Mouse (Mus musculus) midbrain, embryonic 10.5 days (tissue): ENCODE data around the gene 4931423N10Rik. TPM values are rescaled to one million over a fixed set of nuclear protein-coding genes. Genes with fewer than 3 reads are reported as not detected.
"Not testable (repeated sequence)": the region's sequence is repeated elsewhere in the genome, so short reads cannot be mapped to it uniquely, and the experiment has no call there.

Experiments used
- DNase-seq: peaks from one replicate; pipeline ENCODE4 v3.0.0-alpha.2; 2017; ENCODE audit warnings: low spot score
- H3K27ac ChIP-seq: fragments of 300-500 bp; sonication (generic); replicated peaks from 2 replicates; pipeline ENCODE4 v1.5.1; 2016; ENCODE audit warnings: mild to moderate bottlenecking
- H3K27me3 ChIP-seq: fragments of 300-500 bp; sonication (generic); 2 replicates; pipeline ENCODE4 v1.6.1; 2016; ENCODE audit warnings: low read depth, mild to moderate bottlenecking; ENCODE audit not compliant: poor library complexity, severe bottlenecking
- H3K36me3 ChIP-seq: fragments of 300-500 bp; sonication (generic); 2 replicates; pipeline ENCODE4 v1.6.1; 2016; ENCODE audit warnings: mild to moderate bottlenecking, moderate library complexity
- H3K4me1 ChIP-seq: fragments of 300-500 bp; sonication (generic); 2 replicates; pipeline ENCODE4 v1.6.1; 2016
- H3K4me3 ChIP-seq: fragments of 300-500 bp; sonication (generic); 2 replicates; pipeline ENCODE4 v1.5.1; 2016; ENCODE audit warnings: mild to moderate bottlenecking, moderate library complexity
- H3K9me3 ChIP-seq: fragments of 300-500 bp; sonication (generic); replicated peaks from 2 replicates; pipeline ENCODE4 v1.6.1; 2016; ENCODE audit warnings: mild to moderate bottlenecking
- WGBS: fragments of 180-500 bp; shearing (Covaris S2); methylation state at CpG from one replicate; pipeline ENCODE4 v1.1.7; 2016; 5-methylcytosine and 5-hydroxymethylcytosine counted together
- polyA plus RNA-seq: library from polyadenylated mRNA; unstranded; fragments of >200 nt; fragmentation: Nextera tagmentation; extraction: Ambion mirVana; gene quantifications from 2 replicates; pipeline ENCODE4 v1.2.1, GENCODE M21; 2016

Gene 4931423N10Rik
- polyA plus RNA-seq, result not detected in 2 replicates

DNA sequence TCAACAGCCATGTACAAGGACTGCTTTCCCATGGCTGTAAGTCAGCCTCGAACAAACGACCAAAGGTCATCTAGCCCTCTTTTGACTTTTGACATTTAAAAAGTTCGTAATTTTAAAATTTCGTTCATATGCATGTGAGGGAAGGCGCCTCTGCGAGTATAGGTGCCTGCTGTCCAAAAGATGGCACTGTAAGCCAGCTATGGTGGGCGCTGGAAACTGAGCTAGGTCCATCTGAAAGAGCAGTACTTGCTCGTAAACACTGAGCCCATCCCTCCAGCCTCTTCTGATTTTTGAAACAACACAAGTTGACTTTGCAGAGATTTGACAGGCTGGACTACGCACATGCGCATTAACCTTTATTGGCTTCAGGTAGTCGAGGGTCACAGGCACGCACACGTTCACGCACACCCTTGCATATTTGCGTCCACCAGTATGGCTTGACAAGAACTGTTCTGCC, at the start of gene 4931423N10Rik:
4931423N10Rik (plus strand) TSS at position 407 of the 457 bp plus-strand sequence.
- Histone ChIP-seq H3K9me3 (no peaks in the 10 kb centered on the region), H3K4me1 (peaks cover 4% of the 10 kb centered on the region), H3K27me3 (no peaks in the 10 kb centered on the region), H3K36me3 (no peaks in the 10 kb centered on the region), H3K4me3 (no peak within 1 kb of the TSS), H3K27ac (no peak within 1 kb of the TSS)
- DNase-seq, result no peak
- 81% methylated on average over 15 of the region's 15 CpGs for WGBS

DNA sequence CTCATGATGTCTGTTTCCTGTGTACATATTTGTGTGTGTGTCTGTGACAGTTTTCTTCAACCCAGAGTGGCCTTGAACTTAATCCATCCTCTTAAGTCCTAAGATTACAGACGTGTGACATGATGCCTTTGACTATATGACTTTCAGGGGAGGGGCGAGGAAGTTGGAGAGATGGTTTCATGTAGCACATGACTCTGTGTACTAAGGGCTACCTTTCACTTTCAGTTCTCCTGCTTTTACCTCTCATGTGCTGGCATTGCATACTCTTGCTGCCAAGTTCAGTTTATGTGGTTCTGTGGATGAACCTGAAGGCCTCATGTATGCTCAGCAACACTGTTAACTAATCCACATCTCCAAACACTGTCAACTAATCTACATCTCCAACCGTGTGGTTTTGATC, 35.0 kb upstream of the 4931423N10Rik start:
- Histone ChIP-seq H3K36me3 (peaks cover 94% of the 10 kb centered on the region), H3K27ac (no peak overlapping the region), H3K4me3 (no peak overlapping the region)

DNA sequence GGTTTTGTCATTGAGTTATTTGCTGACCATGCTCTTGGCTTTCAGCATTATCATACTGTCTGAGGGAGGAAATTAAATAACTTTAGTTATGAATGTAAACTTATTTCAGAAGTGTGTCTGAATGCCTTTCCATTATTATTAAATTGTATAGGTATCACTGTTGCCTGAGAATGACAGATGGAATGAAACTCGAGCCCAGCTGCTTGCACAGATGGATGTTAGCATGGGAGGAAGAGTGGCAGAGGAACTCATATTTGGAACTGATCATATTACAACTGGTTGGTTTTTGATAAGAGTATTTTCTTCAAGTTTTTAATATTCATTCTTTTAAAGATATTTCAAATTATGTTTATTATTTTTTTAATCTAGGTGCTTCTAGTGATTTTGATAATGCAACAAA, 12.9 kb upstream of the 4931423N10Rik start:
- H3K27me3 ChIP-seq, result no peaks in the 10 kb centered on the region
- 91% methylated on average over 1 of the region's 1 CpGs for WGBS
- H3K4me3 ChIP-seq, result no peak overlapping the region
- no peaks in the 10 kb centered on the region for H3K9me3 ChIP-seq
- H3K36me3 ChIP-seq, result peaks cover 97% of the 10 kb centered on the region
- no peak for DNase-seq
- H3K27ac ChIP-seq, result no peak overlapping the region
- H3K4me1 ChIP-seq, result no peaks in the 10 kb centered on the region

More for the DNA sequence above, 35.0 kb upstream of the 4931423N10Rik start:
- DNase-seq, result no peak
- 86% methylated on average over 3 of the region's 3 CpGs for WGBS
- no peaks in the 10 kb centered on the region for H3K4me1 ChIP-seq
- no peaks in the 10 kb centered on the region for H3K27me3 ChIP-seq
- H3K9me3 ChIP-seq, result no peaks in the 10 kb centered on the region

DNA sequence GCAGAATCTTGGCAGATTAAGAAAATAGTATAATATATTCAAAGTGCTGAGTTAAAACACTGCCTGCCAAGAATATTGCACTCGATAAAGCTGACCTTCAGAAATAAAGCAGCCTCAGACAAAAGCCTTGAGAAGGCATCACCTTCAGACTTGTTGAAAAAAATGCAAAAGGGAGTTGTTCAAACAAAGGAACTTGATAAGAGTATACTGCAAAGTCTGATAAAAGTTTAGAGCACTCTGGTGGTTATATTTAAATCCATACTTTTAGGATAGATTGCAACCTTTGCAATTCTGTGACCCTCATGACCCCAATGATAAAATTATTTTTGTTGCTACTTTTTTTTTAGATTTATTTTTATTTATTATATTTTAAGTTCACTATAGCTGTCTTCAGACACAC, 6.2 kb upstream of the 4931423N10Rik start:
- Histone ChIP-seq H3K4me1 (peaks cover 4% of the 10 kb centered on the region), H3K27me3 (no peaks in the 10 kb centered on the region), H3K36me3 (peaks cover 44% of the 10 kb centered on the region), H3K27ac (no peak overlapping the region), H3K9me3 (no peaks in the 10 kb centered on the region), H3K4me3 (no peak overlapping the region)
- DNase-seq, result no peak
- 98% methylated on average over 1 of the region's 1 CpGs for WGBS

DNA sequence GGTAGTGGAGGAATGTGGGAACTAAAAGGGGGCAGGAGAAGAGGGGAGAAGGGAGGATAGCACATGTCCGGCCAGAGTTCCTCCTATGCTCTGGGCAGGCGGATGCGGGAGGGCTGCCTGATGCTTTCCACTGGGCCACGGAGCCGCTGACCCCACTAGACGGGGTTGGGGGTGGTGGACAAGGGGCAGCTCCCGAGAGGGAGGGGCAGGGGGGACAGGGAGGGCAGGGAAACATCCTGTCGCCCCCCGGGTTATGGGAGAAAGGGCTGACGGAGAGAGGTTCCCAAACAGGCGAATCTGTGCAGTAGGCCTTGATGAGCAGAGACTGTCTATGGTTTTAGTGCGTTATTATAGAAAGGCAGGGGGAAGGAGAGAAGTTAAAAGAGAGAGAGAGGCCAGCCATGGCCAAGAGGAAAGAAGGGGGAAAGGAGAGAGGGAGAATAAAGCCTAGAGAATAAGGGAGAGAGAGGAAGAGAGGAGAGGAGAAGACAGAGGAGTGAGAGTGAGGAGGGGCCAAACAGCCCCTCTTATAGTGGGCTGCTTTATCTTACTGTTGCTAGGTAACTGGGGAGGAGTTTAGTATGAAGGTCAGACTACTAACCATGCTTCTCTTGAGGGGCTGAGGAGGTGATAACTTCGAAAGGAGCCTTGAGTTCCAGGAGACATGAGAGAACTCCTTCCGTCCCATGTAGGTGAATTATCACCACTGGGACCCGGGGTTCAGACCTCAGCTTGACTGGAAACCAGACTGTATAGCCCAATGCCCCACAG, 4.2 kb upstream of the 4931423N10Rik start:
- no peak for DNase-seq
- H3K9me3 ChIP-seq, result no peaks in the 10 kb centered on the region
- H3K27ac ChIP-seq, result no peak overlapping the region
- H3K4me1 ChIP-seq, result peaks cover 4% of the 10 kb centered on the region
- H3K27me3 ChIP-seq, result no peaks in the 10 kb centered on the region
- 66% methylated on average over 15 of the region's 15 CpGs for WGBS
- H3K36me3 ChIP-seq, result peaks cover 25% of the 10 kb centered on the region
- H3K4me3 ChIP-seq, result no peak overlapping the region

DNA sequence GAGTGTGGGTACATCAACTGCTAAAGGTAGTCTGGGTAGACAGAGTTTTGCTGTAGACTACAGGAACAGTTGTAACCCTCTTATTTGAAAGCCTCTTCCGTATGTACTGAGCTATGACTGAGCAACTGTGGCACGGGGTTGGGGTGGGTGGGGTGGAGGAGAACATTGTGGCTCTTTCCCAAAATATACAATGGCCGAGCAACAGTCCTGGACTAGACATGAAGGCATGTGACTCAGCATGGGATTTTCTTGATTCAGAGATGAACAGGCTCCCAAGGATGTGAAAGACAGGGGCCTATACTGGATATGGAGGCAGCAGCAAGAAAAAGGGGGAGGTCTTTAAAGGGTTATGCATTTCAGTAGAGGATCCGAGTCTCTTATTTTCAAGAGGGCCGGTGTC, 6.4 kb downstream of the 4931423N10Rik start:
- Histone ChIP-seq H3K27me3 (no peaks in the 10 kb centered on the region), H3K4me1 (no peaks in the 10 kb centered on the region), H3K9me3 (no peaks in the 10 kb centered on the region), H3K4me3 (no peak overlapping the region), H3K27ac (no peak overlapping the region), H3K36me3 (no peaks in the 10 kb centered on the region)
- 80% methylated on average over 5 of the region's 5 CpGs for WGBS
- DNase-seq, result no peak

DNA sequence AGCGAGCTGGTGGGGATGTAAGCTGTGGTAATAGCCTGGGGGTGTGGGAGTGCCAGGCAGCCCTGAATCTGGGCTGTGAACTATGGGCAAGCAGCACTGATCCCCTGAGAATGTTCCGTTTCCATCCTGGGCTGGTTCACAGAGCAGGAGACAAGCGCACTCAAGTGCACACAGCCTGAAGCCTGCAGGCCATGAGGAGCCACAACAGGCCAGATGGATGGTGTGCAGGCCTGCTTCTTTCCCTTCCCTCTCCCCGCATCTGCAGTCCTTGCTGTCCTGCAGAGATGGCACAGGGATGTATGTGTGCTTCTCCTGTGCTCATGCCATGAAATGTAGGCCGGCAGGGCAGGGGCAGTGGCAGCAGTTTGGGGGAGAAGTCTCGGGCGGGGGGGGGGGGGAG, 17.9 kb downstream of the 4931423N10Rik start:
- WGBS, result 76% methylated on average over 7 of the region's 7 CpGs
- H3K27me3 ChIP-seq, result no peaks in the 10 kb centered on the region
- no peaks in the 10 kb centered on the region for H3K36me3 ChIP-seq
- H3K9me3 ChIP-seq, result no peaks in the 10 kb centered on the region
- H3K4me3 ChIP-seq, result no peak overlapping the region
- H3K4me1 ChIP-seq, result no peaks in the 10 kb centered on the region
- no peak overlapping the region for H3K27ac ChIP-seq
- DNase-seq, result no peak

DNA sequence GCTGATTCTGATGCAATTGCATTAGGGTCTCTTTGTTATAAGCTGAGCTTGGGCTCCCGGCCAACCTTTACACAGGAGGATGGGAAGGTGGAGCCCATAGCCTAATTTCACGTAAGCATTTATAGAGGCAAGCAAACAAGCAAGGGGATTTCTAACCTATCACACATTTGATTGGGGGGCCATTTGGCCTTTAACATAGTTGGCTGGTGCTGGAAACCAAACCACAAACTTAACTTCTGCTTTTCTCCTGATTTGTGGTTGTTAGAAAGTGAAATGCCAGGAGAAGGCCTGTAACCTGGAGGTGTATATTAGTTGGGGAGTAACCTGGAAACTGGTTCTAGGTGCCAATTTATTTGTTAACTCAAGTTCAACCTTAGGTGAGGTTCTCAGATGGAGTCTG, 21.2 kb downstream of the 4931423N10Rik start:
- H3K27me3 ChIP-seq, result peaks cover 12% of the 10 kb centered on the region; the same call in 1 of the 2 replicates
- H3K4me1 ChIP-seq, result no peaks in the 10 kb centered on the region
- H3K9me3 ChIP-seq, result no peaks in the 10 kb centered on the region
- 83% methylated on average over 2 of the region's 2 CpGs for WGBS
- no peak overlapping the region for H3K4me3 ChIP-seq
- H3K27ac ChIP-seq, result no peak overlapping the region
- no peaks in the 10 kb centered on the region for H3K36me3 ChIP-seq
- DNase-seq, result no peak

DNA sequence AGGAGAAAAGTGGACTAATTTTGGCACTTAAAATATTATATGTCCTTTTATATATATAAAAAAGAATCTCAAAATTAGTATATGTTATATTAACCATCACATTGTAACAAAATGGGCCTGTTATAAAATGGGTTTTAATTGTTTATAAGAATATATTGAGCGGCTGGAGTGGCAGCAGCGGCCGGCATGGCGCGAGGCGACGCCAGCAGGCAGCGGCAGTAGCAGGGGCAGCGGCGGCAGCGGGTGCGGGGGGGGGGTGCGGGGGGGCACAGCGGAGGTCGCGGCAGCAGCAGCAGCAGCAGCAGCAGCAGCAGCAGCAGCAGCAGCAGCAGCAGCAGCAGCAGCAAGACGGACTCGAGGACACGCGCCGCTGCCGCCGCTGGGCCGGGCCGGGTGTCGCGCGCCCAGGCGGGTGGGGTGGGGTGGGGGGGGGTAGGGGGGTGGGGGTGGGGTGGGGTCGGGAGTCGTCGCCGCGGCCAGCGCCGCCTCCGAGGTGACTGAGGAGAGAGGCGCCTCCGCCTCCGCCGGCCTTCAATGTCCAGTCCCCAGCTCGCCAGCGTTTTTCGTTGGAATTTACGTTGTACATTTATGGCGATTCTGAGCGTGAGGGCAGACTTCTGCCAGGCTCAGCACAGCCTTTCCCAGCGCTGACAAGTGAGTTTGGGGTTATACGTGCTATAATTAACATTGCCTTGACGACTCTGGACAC, 26.9 kb downstream of the 4931423N10Rik start:
- peak; percentile 69 for DNase-seq
- Histone ChIP-seq H3K4me3 (peak overlapping the region; percentile 59), H3K36me3 (no peaks in the 10 kb centered on the region), H3K27ac (peak overlapping the region; percentile 79), H3K27me3 (peaks cover 22% of the 10 kb centered on the region), H3K9me3 (no peaks in the 10 kb centered on the region), H3K4me1 (no peaks in the 10 kb centered on the region)
- WGBS, result under 1% methylated on average over 42 of the region's 50 CpGs

DNA sequence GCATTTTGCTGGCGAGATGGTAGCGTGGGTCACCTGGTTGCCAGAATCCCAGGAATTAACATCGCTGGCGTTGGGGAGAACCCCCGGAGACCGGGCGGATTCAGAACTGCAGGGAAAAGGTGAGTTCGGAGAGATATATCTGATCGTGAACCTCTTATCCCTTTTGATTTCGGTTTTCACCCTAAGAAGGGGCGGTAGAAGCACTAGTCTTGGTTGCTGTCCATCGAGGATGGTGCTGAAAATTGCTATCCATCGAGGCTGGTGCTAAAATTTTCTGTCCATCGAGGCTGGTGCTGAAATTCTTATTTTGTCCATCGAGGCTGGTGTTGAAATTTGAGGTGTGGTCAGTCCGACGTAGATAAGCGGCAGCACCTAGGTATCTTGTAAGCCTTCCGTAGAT, 83.7 kb downstream of the 4931423N10Rik start:
- H3K4me1 ChIP-seq, H3K27ac ChIP-seq, DNase-seq, H3K27me3 ChIP-seq, H3K4me3 ChIP-seq, H3K36me3 ChIP-seq: not testable (repeated sequence)
- peaks cover 15% of the 10 kb centered on the region; the same call in 1 of the 2 replicates for H3K9me3 ChIP-seq
- WGBS, result 57% methylated on average over 19 of the region's 19 CpGs

DNA sequence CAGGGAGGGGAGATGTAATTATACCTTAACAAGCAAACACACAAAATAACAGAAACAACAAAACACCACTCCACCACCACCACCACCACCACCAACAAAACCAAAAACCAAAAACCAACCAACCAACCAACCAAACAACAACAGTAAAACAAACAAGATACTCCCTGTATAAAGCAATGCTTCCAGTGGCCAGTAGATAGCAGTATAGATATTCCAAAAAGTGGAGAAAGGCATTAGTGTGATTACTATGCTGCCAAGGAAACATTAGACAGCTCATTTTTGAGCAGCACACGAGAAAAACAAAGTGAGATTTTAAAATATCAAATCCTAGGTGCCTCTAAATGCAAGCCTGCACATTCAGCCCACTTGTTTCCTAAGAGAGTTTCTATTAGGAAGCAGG, 107.6 kb downstream of the 4931423N10Rik start:
- Histone ChIP-seq H3K27ac (no peak overlapping the region), H3K4me3 (no peak overlapping the region), H3K9me3 (no peaks in the 10 kb centered on the region), H3K4me1 (no peaks in the 10 kb centered on the region), H3K27me3 (no peaks in the 10 kb centered on the region), H3K36me3 (no peaks in the 10 kb centered on the region)
- WGBS, result 12% methylated on average over 1 of the region's 1 CpGs
- no peak for DNase-seq
